Mouse (Mus musculus): Measurements from ENCODE around the gene Fam76a.

Gene Fam76a

GRCm38 (mm10) chr4:132863012-132863411 lies 59.3 kb downstream of the Fam76a start:
- Histone ChIP-seq H3K36me3 (ENCODE audit: insufficient read depth, low read length) (peaks cover 84% of the 10 kb centered on the region), H3K9me3 (ENCODE audit: low read length) (no peaks in the 10 kb centered on the region), H3K4me1 (replicated peaks; ENCODE audit: low read depth, low read length) (no peaks in the 10 kb centered on the region), H3K4me3 (replicated peaks; ENCODE audit: low read length) (no peak overlapping the region), H3K27me3 (ENCODE audit: insufficient read depth, low read length) (no peaks in the 10 kb centered on the region)
- TF ChIP-seq NANOG (IDR thresholded peaks at IDR 0.05; ENCODE audit: borderline replicate concordance, low read length), result no peak

- Histone ChIP-seq H3K4me1 (replicated peaks; ENCODE audit: low read depth, low read length) (no peaks in the 10 kb centered on the region), H3K4me3 (replicated peaks; ENCODE audit: low read length) (no peak overlapping the region), H3K27me3 (ENCODE audit: insufficient read depth, low read length) (no peaks in the 10 kb centered on the region), H3K9me3 (ENCODE audit: low read length) (no peaks in the 10 kb centered on the region), H3K36me3 (ENCODE audit: insufficient read depth, low read length) (peaks cover 84% of the 10 kb centered on the region)
- no peak for TF ChIP-seq POU5F1 (IDR thresholded peaks at IDR 0.05; ENCODE audit: borderline replicate concordance, low read length)
Observed at GRCm38 (mm10) chr4:132860880-132861279, 61.5 kb downstream of the Fam76a start.
